Mouse (Mus musculus) kidney, adult 2 months (tissue): ENCODE results near the gene AI661453. TPM values are rescaled to one million over a fixed set of nuclear protein-coding genes. Genes with fewer than 3 reads are reported as not detected.
"Not testable (repeated sequence)": the region's sequence is repeated elsewhere in the genome, so short reads cannot be mapped to it uniquely, and the experiment has no call there.

Source experiments
- DNase-seq: peaks from one replicate; pipeline ENCODE4 v3.0.0; 2021
- H3K27ac ChIP-seq: fragments of 200-500 bp; 2 replicates; pipeline ENCODE4 v1.5.1; 2012; ENCODE audit warnings: low read depth, low read length, control low read depth, inconsistent platforms; ENCODE audit not compliant: insufficient read depth
- H3K27me3 ChIP-seq: fragments of 200-500 bp; replicated peaks from 2 replicates; pipeline ENCODE4 v1.6.1; 2012; ENCODE audit warnings: mild to moderate bottlenecking, moderate library complexity, low read length, inconsistent platforms; ENCODE audit not compliant: control insufficient read depth, insufficient read depth
- H3K36me3 ChIP-seq: fragments of 200-500 bp; 2 replicates; pipeline ENCODE4 v1.6.1; 2012; ENCODE audit warnings: mild to moderate bottlenecking, moderate library complexity, low read length, inconsistent platforms; ENCODE audit not compliant: control insufficient read depth, insufficient read depth
- H3K4me1 ChIP-seq: fragments of 200-500 bp; 2 replicates; pipeline ENCODE4 v1.6.1; 2011; ENCODE audit warnings: low read length; ENCODE audit not compliant: control insufficient read depth, insufficient read depth
- H3K4me3 ChIP-seq: fragments of 200-500 bp; 2 replicates; pipeline ENCODE4 v1.5.1; 2011; ENCODE audit warnings: mild to moderate bottlenecking, low read depth, low read length, control low read depth; ENCODE audit not compliant: insufficient read depth
- CTCF ChIP-seq: fragments of 200-500 bp; conservative IDR thresholded peaks from 2 replicates; pipeline ENCODE4 v1.5.1; 2011; ENCODE audit warnings: low read depth, mild to moderate bottlenecking, control low read depth, low read length, moderate library complexity, mixed read lengths; ENCODE audit not compliant: insufficient read depth, insufficient read length
- POLR2A ChIP-seq: fragments of 200-500 bp; IDR thresholded peaks from one replicate; pipeline ENCODE4 v1.6.1; 2011; ENCODE audit warnings: low read depth, low read length, control low read depth
- WGBS: fragments of 180-500 bp; shearing (Covaris S2); methylation state at CpG from one replicate; pipeline ENCODE4 v1.1.7; 2018; 5-methylcytosine and 5-hydroxymethylcytosine counted together
- polyA plus RNA-seq: library from polyadenylated mRNA; depleted of rRNA; stranded (reverse); fragments of >200 nt; gene quantifications from 2 replicates; pipeline ENCODE4 v1.2.3, GENCODE M21; 2012

The AI661453 gene
- polyA plus RNA-seq, 1 experiment, result 9.7 TPM

GRCm38 (mm10) chr17:47501946-47502706 is 65.7 kb downstream of the AI661453 start, which contains the start of gene Taf8:
Gene Taf8 (minus strand): TSS chr17:47502292.
- TF ChIP-seq CTCF (no peak), POLR2A (no peak)
- DNase-seq, result peak; percentile 97
- WGBS, result under 1% methylated on average over 40 of the region's 40 CpGs

GRCm38 (mm10) chr17:47502707-47503045 is 66.3 kb downstream of the AI661453 start:
- 74% methylated on average over 6 of the region's 6 CpGs for WGBS
- DNase-seq, H3K36me3 ChIP-seq, H3K27me3 ChIP-seq, H3K4me3 ChIP-seq, H3K27ac ChIP-seq: not testable (repeated sequence)
- H3K4me1 ChIP-seq, result peaks cover 12% of the 10 kb centered on the region; the same call in 1 of the 2 replicates

More at GRCm38 (mm10) chr17:47501946-47502706, 65.7 kb downstream of the AI661453 start, which contains the start of gene Taf8:
- Histone ChIP-seq H3K4me3 (peak within 1 kb of the TSS; percentile 78), H3K4me1 (peaks cover 6% of the 10 kb centered on the region; the same call in 1 of the 2 replicates), H3K27me3 (no peaks in the 10 kb centered on the region), H3K36me3 (0 out of 2 replicates have a peak, but pooled peaks cover 4% of the 10 kb centered on the region), H3K27ac (peak within 1 kb of the TSS; percentile 87)

- H3K27ac ChIP-seq, result no peak overlapping the region
- TF ChIP-seq CTCF (no peak), POLR2A (no peak)
- H3K4me1 ChIP-seq, result peaks cover 13% of the 10 kb centered on the region; the same call in 1 of the 2 replicates
- no peak overlapping the region for H3K4me3 ChIP-seq
- no peaks in the 10 kb centered on the region for H3K27me3 ChIP-seq
- DNase-seq, result no peak
- 0 out of 2 replicates have a peak, but pooled peaks cover 4% of the 10 kb centered on the region for H3K36me3 ChIP-seq
Observed at GRCm38 (mm10) chr17:47503689-47504088, 67.3 kb downstream of the AI661453 start.

GRCm38 (mm10) chr17:47504228-47504627 is 67.8 kb downstream of the AI661453 start:
- no peaks in the 10 kb centered on the region for H3K27me3 ChIP-seq
- 0 out of 2 replicates have a peak, but pooled peaks cover under 1% of the 10 kb centered on the region for H3K36me3 ChIP-seq
- WGBS, result 70% methylated on average over 5 of the region's 5 CpGs
- no peak for DNase-seq
- no peak overlapping the region for H3K4me3 ChIP-seq
- H3K4me1 ChIP-seq, result peaks cover 13% of the 10 kb centered on the region; the same call in 1 of the 2 replicates
- no peak overlapping the region; the same call in 1 of the 2 replicates for H3K27ac ChIP-seq
- TF ChIP-seq POLR2A (no peak), CTCF (no peak)

GRCm38 (mm10) chr17:47504941-47505346 is 68.5 kb downstream of the AI661453 start, which contains the start of gene Ccnd3:
Gene Ccnd3 (plus strand): TSS chr17:47505051.
- no peaks in the 10 kb centered on the region for H3K27me3 ChIP-seq
- H3K36me3 ChIP-seq, result no peaks in the 10 kb centered on the region
- H3K27ac ChIP-seq, result peak within 1 kb of the TSS; percentile 82
- peaks cover 13% of the 10 kb centered on the region; the same call in 1 of the 2 replicates for H3K4me1 ChIP-seq
- TF ChIP-seq POLR2A (peak; percentile 39), CTCF (no peak)
- DNase-seq, result peak; percentile 86
- under 1% methylated on average over 22 of the region's 22 CpGs for WGBS
- peak within 1 kb of the TSS; percentile 59 for H3K4me3 ChIP-seq

- Histone ChIP-seq H3K4me3 (peak overlapping the region; percentile 59), H3K36me3 (no peaks in the 10 kb centered on the region), H3K4me1 (peaks cover 13% of the 10 kb centered on the region; the same call in 1 of the 2 replicates), H3K27ac (peak overlapping the region; percentile 82), H3K27me3 (no peaks in the 10 kb centered on the region)
- no peak for DNase-seq
- 57% methylated on average over 2 of the region's 2 CpGs for WGBS
- TF ChIP-seq CTCF, result no peak
- TF ChIP-seq POLR2A, result no peak
Observed at GRCm38 (mm10) chr17:47505566-47505965, 69.2 kb downstream of the AI661453 start.

DNA sequence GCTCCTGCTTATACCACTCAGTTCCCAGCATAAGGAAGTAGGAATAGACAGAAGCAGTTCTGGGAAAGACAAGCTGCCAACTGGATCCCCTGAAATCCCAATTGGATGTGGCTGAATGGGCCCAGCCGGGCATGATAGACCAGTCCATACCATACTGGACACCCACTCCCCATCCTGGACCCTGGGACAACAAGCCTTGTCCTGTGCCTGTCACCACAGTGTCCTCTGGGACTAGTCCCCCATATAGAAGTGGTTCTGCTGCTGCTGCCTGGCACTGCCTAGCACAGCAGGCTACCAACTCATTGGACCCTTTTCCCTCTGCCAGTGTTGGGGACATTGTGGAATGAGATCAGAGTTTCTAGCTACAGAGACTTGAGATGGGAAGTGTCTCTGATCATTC is 69.6 kb downstream of the AI661453 start:
- H3K4me3 ChIP-seq, result peak overlapping the region; percentile 8; the same call in 1 of the 2 replicates
- no peaks in the 10 kb centered on the region for H3K36me3 ChIP-seq
- TF ChIP-seq CTCF (no peak), POLR2A (no peak)
- H3K4me1 ChIP-seq, result peaks cover 16% of the 10 kb centered on the region; the same call in 1 of the 2 replicates
- H3K27ac ChIP-seq, result 0 out of 2 replicates have a peak overlapping the region, but pooled peaks have one; percentile 15
- no peak for DNase-seq
- WGBS, result 78% methylated on average over 1 of the region's 1 CpGs
- H3K27me3 ChIP-seq, result no peaks in the 10 kb centered on the region
